Mouse (Mus musculus): ENCODE measurements around the gene Fhod1. TPM values are rescaled to one million over a fixed set of nuclear protein-coding genes. Genes with fewer than 3 reads are reported as not detected.

Fhod1 gene
- polyA plus RNA-seq, 1 experiment from 2014 or later: 12.7 TPM

MicroRNA genes within 50 kb of the gene (microRNA counts, 519-probe panel; counts per million panel counts)
- microRNA mmu-miR-328: 2,673 counts per million, percentile 49 among the panel's probes with 10 or more counts

Small RNA genes within 50 kb of the gene (microRNA-seq; reads per million reads assigned to microRNA genes)
- gene Gm27320 (not detected), gene Mir328 (206 reads per million, percentile 58 among the genes with 10 or more reads in this experiment)

Other genes starting within 250 kb of the Fhod1 start
- gene Ces4a, start 216.2 kb downstream of the Fhod1 start, polyA plus RNA-seq (2015; fragmentation: Nextera tagmentation; extraction: Ambion mirVana): not detected in 2 replicates
- gene Cbfb, start 177.3 kb downstream of the Fhod1 start, polyA plus RNA-seq (2015; fragmentation: Nextera tagmentation; extraction: Ambion mirVana): 51.4 and 55.5 TPM in 2 replicates
- 48.8 and 52.9 TPM in 2 replicates for gene D230025D16Rik, start 122.8 kb downstream of the Fhod1 start, polyA plus RNA-seq (2015; fragmentation: Nextera tagmentation; extraction: Ambion mirVana)
- 22.3 and 24.7 TPM in 2 replicates for gene B3gnt9, start 92.8 kb downstream of the Fhod1 start, polyA plus RNA-seq (2015; fragmentation: Nextera tagmentation; extraction: Ambion mirVana)
- 31.5 and 34.2 TPM in 2 replicates for gene Tradd, start 83.3 kb downstream of the Fhod1 start, polyA plus RNA-seq (2015; fragmentation: Nextera tagmentation; extraction: Ambion mirVana)
- 4.9 and 6.6 TPM in 2 replicates for gene Fbxl8, start 83.3 kb downstream of the Fhod1 start, polyA plus RNA-seq (2015; fragmentation: Nextera tagmentation; extraction: Ambion mirVana)
- 0.39 and 0.65 TPM in 2 replicates for gene Hsf4, start 78.2 kb downstream of the Fhod1 start, polyA plus RNA-seq (2015; fragmentation: Nextera tagmentation; extraction: Ambion mirVana)
- gene Nol3, start 71.8 kb downstream of the Fhod1 start, polyA plus RNA-seq (2015; fragmentation: Nextera tagmentation; extraction: Ambion mirVana): 2.0 and 2.1 TPM in 2 replicates
- gene 4931428F04Rik, start 58.1 kb downstream of the Fhod1 start, polyA plus RNA-seq (2015; fragmentation: Nextera tagmentation; extraction: Ambion mirVana): 8.3 and 9.5 TPM in 2 replicates
- 34.4 and 35.5 TPM in 2 replicates for gene Exoc3l, start 51.9 kb downstream of the Fhod1 start, polyA plus RNA-seq (2015; fragmentation: Nextera tagmentation; extraction: Ambion mirVana)
- gene E2f4, start 50.3 kb downstream of the Fhod1 start, polyA plus RNA-seq (2015; fragmentation: Nextera tagmentation; extraction: Ambion mirVana): 69.1 and 76.2 TPM in 2 replicates
- 14.8 and 15.6 TPM in 2 replicates for gene Elmo3, start 42.4 kb downstream of the Fhod1 start, polyA plus RNA-seq (2015; fragmentation: Nextera tagmentation; extraction: Ambion mirVana)
- gene Lrrc29, start 21.7 kb downstream of the Fhod1 start, polyA plus RNA-seq (2015; fragmentation: Nextera tagmentation; extraction: Ambion mirVana): 2.1 and 2.6 TPM in 2 replicates
- gene Tmem208, start 21.6 kb downstream of the Fhod1 start, polyA plus RNA-seq (2015; fragmentation: Nextera tagmentation; extraction: Ambion mirVana): 115 and 125 TPM in 2 replicates
- gene Slc9a5, start 890 bp upstream of the Fhod1 start, polyA plus RNA-seq (2015; fragmentation: Nextera tagmentation; extraction: Ambion mirVana): 5.5 and 6.3 TPM in 2 replicates
- 1.1 and 1.5 TPM in 2 replicates for gene Plekhg4, start 25.3 kb upstream of the Fhod1 start, polyA plus RNA-seq (2015; fragmentation: Nextera tagmentation; extraction: Ambion mirVana)
- 0.13 and 0.36 TPM in 2 replicates for gene Kctd19, start 65.5 kb upstream of the Fhod1 start, polyA plus RNA-seq (2015; fragmentation: Nextera tagmentation; extraction: Ambion mirVana)
- 1.5 and 1.6 TPM in 2 replicates for gene Lrrc36, start 65.6 kb upstream of the Fhod1 start, polyA plus RNA-seq (2015; fragmentation: Nextera tagmentation; extraction: Ambion mirVana)
- gene Tppp3, start 123.6 kb upstream of the Fhod1 start, polyA plus RNA-seq (2015; fragmentation: Nextera tagmentation; extraction: Ambion mirVana): 83.3 and 110 TPM in 2 replicates
- 48.3 and 48.4 TPM in 2 replicates for gene Zdhhc1, start 148.9 kb upstream of the Fhod1 start, polyA plus RNA-seq (2015; fragmentation: Nextera tagmentation; extraction: Ambion mirVana)
- gene Hsd11b2, start 170.8 kb upstream of the Fhod1 start, polyA plus RNA-seq (2015; fragmentation: Nextera tagmentation; extraction: Ambion mirVana): 1.6 and 2.2 TPM in 2 replicates
- 87.3 and 93.0 TPM in 2 replicates for gene Atp6v0d1, start 218.1 kb upstream of the Fhod1 start, polyA plus RNA-seq (2015; fragmentation: Nextera tagmentation; extraction: Ambion mirVana)

Data from lung, embryonic 16.5 days (tissue).